Mouse (Mus musculus) spleen, adult 2 months (tissue): ENCODE data around the gene Sertad2.

Source experiments
- CTCF ChIP-seq: fragments of 200-500 bp; IDR thresholded peaks from 2 replicates; pipeline ENCODE4 v1.5.1; 2011; ENCODE audit warnings: mild to moderate bottlenecking, inconsistent platforms; ENCODE audit not compliant: insufficient read depth, insufficient read length, insufficient replicate concordance; ENCODE audit errors: extremely low read depth
- POLR2A ChIP-seq: fragments of 200-500 bp; IDR thresholded peaks from 2 replicates; pipeline ENCODE4 v1.6.1; 2011; ENCODE audit warnings: low read depth, low read length, inconsistent platforms

DNA sequence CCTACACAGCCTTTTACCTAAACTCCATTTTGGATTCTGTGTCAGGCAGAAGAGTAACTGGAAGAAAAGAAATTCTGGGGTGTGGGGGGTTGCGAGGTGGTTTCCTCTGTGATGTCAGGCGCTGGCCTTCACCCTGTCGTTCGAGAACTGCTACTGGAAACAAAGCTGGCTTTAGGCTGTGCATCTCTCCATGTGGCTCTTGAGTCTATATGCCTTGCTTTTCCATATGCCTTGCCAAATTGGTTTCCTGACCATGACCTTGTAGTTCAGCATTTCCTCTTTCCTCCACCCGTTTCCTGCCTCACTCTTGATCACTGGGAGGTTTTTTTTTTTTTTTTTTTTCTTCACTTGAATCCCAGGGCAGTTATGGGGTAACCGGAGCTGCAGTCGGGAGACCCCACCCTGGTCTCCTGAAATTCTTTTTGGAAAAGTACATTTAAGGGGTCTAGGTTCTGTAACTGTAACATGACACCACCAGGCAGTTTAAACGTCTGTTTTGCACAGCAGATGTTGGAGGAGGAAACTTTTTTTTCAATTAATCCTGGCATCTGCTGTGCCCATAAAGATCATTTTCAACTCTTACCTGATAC lies 33.1 kb downstream of the Sertad2 start:
- TF ChIP-seq POLR2A, result no peak
- no peak for TF ChIP-seq CTCF
